Mouse (Mus musculus): ENCODE measurements at regions not wholly inside any gene's neighbourhood (a gene's known extent, or its start where the extent isn't known, plus 50 kb on each side); places are given as distances from the start of the nearest gene placed in this dataset.

DNA sequence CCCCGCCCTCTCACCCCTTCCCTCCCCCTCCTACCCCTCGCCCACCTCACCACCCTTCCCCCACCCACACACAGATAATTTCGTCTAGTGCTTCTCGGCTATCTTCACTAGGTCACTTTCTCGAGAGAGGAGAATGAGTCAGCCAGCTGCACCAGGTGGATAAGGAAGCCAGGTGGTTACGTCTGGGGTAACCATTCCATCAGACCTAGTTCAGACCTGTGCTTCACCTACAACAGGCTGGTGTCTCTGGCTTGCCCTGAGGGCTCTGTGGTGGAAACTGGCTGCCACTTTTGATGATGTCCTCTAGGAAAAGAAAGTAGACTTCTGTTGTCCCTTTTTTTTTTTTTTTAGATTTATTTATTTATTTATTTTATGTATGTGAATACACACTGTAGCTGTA, 151.5 kb upstream of the Arid2 start:
- 40% methylated on average over 6 of the region's 6 CpGs for WGBS
- H3K4me1 ChIP-seq (ENCODE audit: control insufficient read depth, insufficient read depth, low read length), result peaks cover 13% of the 10 kb centered on the region
- no peak overlapping the region for H3K9ac ChIP-seq (ENCODE audit: low read depth, low read length, severe bottlenecking)
- DNase-seq (ENCODE audit: low spot score), result no peak
- H3K27ac ChIP-seq (replicated peaks; ENCODE audit: low read depth, low read length), result no peak overlapping the region
- no peak for ATAC-seq (ENCODE audit: low FRiP score, low read depth)
- no peaks in the 10 kb centered on the region for H3K27me3 ChIP-seq (ENCODE audit: control insufficient read depth, insufficient read depth, low read length)
- no peaks in the 10 kb centered on the region for H3K9me3 ChIP-seq (ENCODE audit: control insufficient read depth, low read length)
- H3K36me3 ChIP-seq (ENCODE audit: control insufficient read depth, insufficient read depth, low read length), result no peaks in the 10 kb centered on the region
- H3K4me2 ChIP-seq (replicated peaks; ENCODE audit: low read depth, low read length, severe bottlenecking), result no peak overlapping the region
- TF ChIP-seq POLR2A (IDR thresholded peaks at IDR 0.05; ENCODE audit: borderline replicate concordance, extremely low read depth, insufficient read depth, insufficient read length), result no peak
- no peak overlapping the region for H3K4me3 ChIP-seq (replicated peaks; ENCODE audit: low read length)

GRCm38 (mm10) chr15:96137534-96137933, 149.8 kb upstream of the Arid2 start:
- Histone ChIP-seq H3K36me3 (ENCODE audit: control insufficient read depth, insufficient read depth, low read length) (no peaks in the 10 kb centered on the region), H3K4me2 (replicated peaks; ENCODE audit: low read depth, low read length, severe bottlenecking) (no peak overlapping the region), H3K9ac (ENCODE audit: low read depth, low read length, severe bottlenecking) (no peak overlapping the region), H3K9me3 (ENCODE audit: control insufficient read depth, low read length) (no peaks in the 10 kb centered on the region), H3K27me3 (ENCODE audit: control insufficient read depth, insufficient read depth, low read length) (no peaks in the 10 kb centered on the region), H3K27ac (replicated peaks; ENCODE audit: low read depth, low read length) (no peak overlapping the region), H3K4me1 (ENCODE audit: control insufficient read depth, insufficient read depth, low read length) (peaks cover 2% of the 10 kb centered on the region; the same call in 1 of the 2 replicates), H3K4me3 (replicated peaks; ENCODE audit: low read length) (no peak overlapping the region)
- DNase-seq (ENCODE audit: low spot score), result no peak
- TF ChIP-seq POLR2A (IDR thresholded peaks at IDR 0.05; ENCODE audit: borderline replicate concordance, extremely low read depth, insufficient read depth, insufficient read length), result no peak
- 93% methylated on average over 17 of the region's 17 CpGs for WGBS
- ATAC-seq (ENCODE audit: low FRiP score, low read depth), result no peak

DNA sequence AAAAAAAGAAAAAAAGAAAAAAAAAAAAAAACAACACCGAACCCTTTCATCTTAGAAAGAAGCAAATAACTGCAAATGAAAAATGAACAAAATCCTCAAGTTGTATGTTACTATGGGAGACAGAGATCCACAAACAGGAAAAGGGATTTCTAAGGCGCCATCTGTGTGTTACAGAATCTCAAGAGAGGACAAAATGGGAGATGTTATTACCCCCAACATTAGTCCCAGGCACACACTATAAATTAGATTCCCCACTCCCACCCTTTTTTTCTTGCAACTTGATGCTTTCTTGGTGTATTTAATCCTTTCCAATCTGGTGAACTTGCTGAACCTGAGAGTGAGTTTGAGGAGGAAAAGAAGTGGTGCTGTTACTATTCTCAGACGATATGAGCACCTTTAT, 149.4 kb upstream of the Arid2 start:
- no peak for TF ChIP-seq POLR2A (IDR thresholded peaks at IDR 0.05; ENCODE audit: borderline replicate concordance, extremely low read depth, insufficient read depth, insufficient read length)
- H3K27ac ChIP-seq (replicated peaks; ENCODE audit: low read depth, low read length), result no peak overlapping the region
- H3K9ac ChIP-seq (ENCODE audit: low read depth, low read length, severe bottlenecking), result no peak overlapping the region
- no peaks in the 10 kb centered on the region for H3K9me3 ChIP-seq (ENCODE audit: control insufficient read depth, low read length)
- no peak for ATAC-seq (ENCODE audit: low FRiP score, low read depth)
- no peak for DNase-seq (ENCODE audit: low spot score)
- no peaks in the 10 kb centered on the region; the same call in 1 of the 2 replicates for H3K4me1 ChIP-seq (ENCODE audit: control insufficient read depth, insufficient read depth, low read length)
- H3K4me3 ChIP-seq (replicated peaks; ENCODE audit: low read length), result no peak overlapping the region
- 66% methylated on average over 3 of the region's 3 CpGs for WGBS
- H3K36me3 ChIP-seq (ENCODE audit: control insufficient read depth, insufficient read depth, low read length), result no peaks in the 10 kb centered on the region
- no peaks in the 10 kb centered on the region for H3K27me3 ChIP-seq (ENCODE audit: control insufficient read depth, insufficient read depth, low read length)
- H3K4me2 ChIP-seq (replicated peaks; ENCODE audit: low read depth, low read length, severe bottlenecking), result no peak overlapping the region

DNA sequence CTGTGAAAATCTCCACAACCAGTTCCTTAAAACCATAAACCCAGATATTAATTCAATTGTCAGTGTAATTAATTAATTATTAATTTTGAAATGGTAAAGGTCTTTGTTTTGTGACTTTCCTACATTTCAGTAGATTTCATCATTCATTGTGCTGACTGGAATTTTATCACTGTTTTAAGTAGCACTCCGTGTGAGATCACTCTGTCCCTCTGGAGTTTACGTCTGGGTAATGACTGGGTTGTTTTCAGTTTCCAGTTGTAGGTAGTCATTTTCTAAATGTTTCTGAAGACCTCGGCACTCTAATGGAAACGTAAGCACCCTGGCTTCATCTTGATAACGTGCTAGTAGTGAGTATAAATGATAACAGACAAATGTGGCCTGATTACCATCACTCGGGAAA, 133.8 kb upstream of the Arid2 start:
- ATAC-seq (ENCODE audit: low FRiP score, low read depth) (no peak), DNase-seq (ENCODE audit: low spot score) (no peak)
- peaks cover 3% of the 10 kb centered on the region; the same call in 1 of the 2 replicates for H3K4me1 ChIP-seq (ENCODE audit: control insufficient read depth, insufficient read depth, low read length)
- no peak overlapping the region for H3K9ac ChIP-seq (ENCODE audit: low read depth, low read length, severe bottlenecking)
- H3K27me3 ChIP-seq (ENCODE audit: control insufficient read depth, insufficient read depth, low read length), result no peaks in the 10 kb centered on the region
- WGBS, result 63% methylated on average over 6 of the region's 6 CpGs
- H3K27ac ChIP-seq (replicated peaks; ENCODE audit: low read depth, low read length), result no peak overlapping the region
- no peak overlapping the region for H3K4me2 ChIP-seq (replicated peaks; ENCODE audit: low read depth, low read length, severe bottlenecking)
- TF ChIP-seq POLR2A (IDR thresholded peaks at IDR 0.05; ENCODE audit: borderline replicate concordance, extremely low read depth, insufficient read depth, insufficient read length), result no peak
- H3K9me3 ChIP-seq (ENCODE audit: control insufficient read depth, low read length), result no peaks in the 10 kb centered on the region
- no peak overlapping the region for H3K4me3 ChIP-seq (replicated peaks; ENCODE audit: low read length)
- no peaks in the 10 kb centered on the region for H3K36me3 ChIP-seq (ENCODE audit: control insufficient read depth, insufficient read depth, low read length)

- Histone ChIP-seq H3K4me3 (replicated peaks; ENCODE audit: low read length) (no peak overlapping the region), H3K9me3 (ENCODE audit: control insufficient read depth, low read length) (peaks cover 3% of the 10 kb centered on the region), H3K4me1 (ENCODE audit: control insufficient read depth, insufficient read depth, low read length) (peaks cover 3% of the 10 kb centered on the region; the same call in 1 of the 2 replicates), H3K27ac (replicated peaks; ENCODE audit: low read depth, low read length) (no peak overlapping the region), H3K27me3 (ENCODE audit: control insufficient read depth, insufficient read depth, low read length) (no peaks in the 10 kb centered on the region), H3K36me3 (ENCODE audit: control insufficient read depth, insufficient read depth, low read length) (no peaks in the 10 kb centered on the region), H3K4me2 (replicated peaks; ENCODE audit: low read depth, low read length, severe bottlenecking) (no peak overlapping the region), H3K9ac (ENCODE audit: low read depth, low read length, severe bottlenecking) (no peak overlapping the region)
- DNase-seq (ENCODE audit: low spot score), result no peak
- TF ChIP-seq POLR2A (IDR thresholded peaks at IDR 0.05; ENCODE audit: borderline replicate concordance, extremely low read depth, insufficient read depth, insufficient read length), result no peak
- 69% methylated on average over 4 of the region's 4 CpGs for WGBS
- no peak for ATAC-seq (ENCODE audit: low FRiP score, low read depth)
Measured at GRCm38 (mm10) chr15:96158321-96158720, 129.0 kb upstream of the Arid2 start.
